In the genomic region with DNA sequence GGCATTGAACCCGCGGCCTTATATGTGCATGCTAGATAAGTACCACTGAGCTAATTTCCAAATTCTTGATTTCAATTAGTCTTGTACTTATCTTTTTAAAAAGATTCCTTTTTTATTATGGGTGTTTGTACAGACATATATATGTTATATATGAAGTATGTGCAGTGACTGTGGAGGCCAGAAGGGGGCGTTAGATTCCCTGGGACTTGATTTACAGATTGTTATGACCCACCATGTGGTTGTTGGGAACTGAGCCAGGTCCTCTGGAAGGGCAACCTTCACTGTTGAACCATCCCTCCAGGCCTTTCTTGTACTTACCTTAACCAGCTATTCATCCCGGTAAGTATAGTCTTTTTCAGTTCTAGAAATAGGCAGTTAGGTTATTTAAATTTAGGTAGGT, we compare ENCODE assay signal across 14 mouse cellular contexts. TPM values are rescaled to one million over a fixed set of nuclear protein-coding genes. Genes with fewer than 3 reads are reported as not detected.
DNase-seq lines count a peak whose midpoint lies in the region; ATAC-seq and TF ChIP-seq lines count a peak whose summit lies in the region.
"Had no signal": no experiment of that assay in that cellular context is flagged by ENCODE, and none has a peak within 500 bp of the region (broad histone marks: within the 10 kb centered on the region; RNA-seq: fewer than 3 reads in every experiment).

No protein-coding gene starts in this region.

- no peak overlapping the region for H3K4me3 ChIP-seq in stomach, postnatal 0 days (ENCODE audit: low read depth, low read length)
- H3K4me3 ChIP-seq: forebrain, embryonic 13.5 days; liver, embryonic 12.5 days had no signal

- no peaks in the 10 kb centered on the region; the same call in 1 of the 2 replicates for H3K4me1 ChIP-seq in stomach, postnatal 0 days (replicated peaks; ENCODE audit: control insufficient read depth, insufficient read depth)

- no peak overlapping the region for H3K4me2 ChIP-seq in stomach, postnatal 0 days (replicated peaks; ENCODE audit: low read depth)
- H3K4me2 ChIP-seq: forebrain, embryonic 13.5 days; liver, embryonic 12.5 days had no signal

- no peak overlapping the region for H3K27ac ChIP-seq in stomach, postnatal 0 days (replicated peaks)
- H3K27ac ChIP-seq: forebrain, embryonic 13.5 days; liver, embryonic 12.5 days had no signal

- WGBS in stomach, postnatal 0 days, result 68% methylated on average over 4 of the region's 4 CpGs

- H3K9ac ChIP-seq in stomach, postnatal 0 days (ENCODE audit: low read length), result no peak overlapping the region
- H3K9ac ChIP-seq: forebrain, embryonic 13.5 days; liver, embryonic 12.5 days had no signal

- no peak for TF ChIP-seq EP300 in stomach, postnatal 0 days (optimal IDR thresholded peaks at IDR 0.05)

- peak; percentile 45 for TF ChIP-seq CTCF in stomach, postnatal 0 days (IDR thresholded peaks at IDR 0.05; ENCODE audit: low read depth)

- H3K9me3 ChIP-seq in stomach, postnatal 0 days (ENCODE audit: control insufficient read depth, low read length), result no peaks in the 10 kb centered on the region
- H3K9me3 ChIP-seq: forebrain, embryonic 13.5 days; liver, embryonic 12.5 days had no signal

- ATAC-seq in stomach, postnatal 0 days (ENCODE audit: low FRiP score, low TSS enrichment), result no peak
- ATAC-seq: forebrain, embryonic 13.5 days; liver, embryonic 12.5 days had no signal

- peak; percentile 41 for DNase-seq in cerebellum, adult 9-11 months
- DNase-seq in cerebellum, postnatal 36 days, result no peak
- DNase-seq in kidney, postnatal 4 days, result peak; percentile 20 to 23
- DNase-seq in kidney, adult 8-10 months, result no peak
- peak; percentile 28 for DNase-seq in thymus, postnatal 4 days
- DNase-seq in thymus, postnatal 0 days (ENCODE audit: low spot score), result no peak
- DNase-seq in stomach, postnatal 0 days (ENCODE audit: low spot score), result no peak
- no peak for DNase-seq in layer of hippocampus, postnatal 10 days (ENCODE audit: low spot score in 2 of 2)
- DNase-seq: gastrocnemius, postnatal 25 days; kidney, postnatal 36 days; right cerebral cortex, postnatal 14 days had no signal

- no peaks in the 10 kb centered on the region for H3K27me3 ChIP-seq in stomach, postnatal 0 days (ENCODE audit: control insufficient read depth, insufficient read depth, low read length)
- H3K27me3 ChIP-seq: CH12.LX; forebrain, embryonic 13.5 days; liver, embryonic 12.5 days had no signal

- H3K36me3 ChIP-seq in stomach, postnatal 0 days (ENCODE audit: control insufficient read depth, insufficient read depth, low read length), result no peaks in the 10 kb centered on the region

RNA-seq across cellular contexts. Expression of gene Lsm14a, which starts 0.8 kb away (rescaled TPM):
- 93.7 and 109 TPM in 2 replicates for polyA plus RNA-seq in thymus, postnatal 0 days (2015; fragmentation: Nextera tagmentation; extraction: Ambion mirVana)
- polyA plus RNA-seq in stomach, postnatal 0 days (2015; fragmentation: Nextera tagmentation; extraction: Ambion mirVana), result 47.9 and 49.4 TPM in 2 replicates
- 10 to 100 TPM; 67.9 to 72.7 TPM for total RNA-seq in layer of hippocampus, postnatal 10 days (2021)

Comparison
In these comparisons a context has a peak if more than half of its experiments do, and no peak if none do; other contexts are left out.
1. DNase-seq: peak in cerebellum, adult 9-11 months (single experiment), kidney, postnatal 4 days (2 of 2) and thymus, postnatal 4 days (single experiment); none in cerebellum, postnatal 36 days (0 of 2), kidney, adult 8-10 months (0 of 2), thymus, postnatal 0 days (single experiment), stomach, postnatal 0 days (single experiment) and layer of hippocampus, postnatal 10 days (0 of 2).